Comparison of ENCODE assay signal across 8 mouse cellular contexts in genomic region chr1:39253771-39254170, GRCm38 (mm10).
A peak's percentile ranks its signal among the peaks of the same experiment; 100 is the strongest.
DNase-seq lines count a peak whose midpoint lies in the region; ATAC-seq and TF ChIP-seq lines count a peak whose summit lies in the region.

No protein-coding gene starts in this region.

- peak; percentile 13 for DNase-seq in G1E (ENCODE audit: low spot score)
- DNase-seq in cerebellum, adult 8-10 months, result peak; percentile 17
- DNase-seq in limb, embryonic 10.5 days (ENCODE audit: low spot score), result peak; percentile 37
- DNase-seq in thymus, postnatal 25 days, result peak; percentile 46
- no peak for DNase-seq in frontal cortex, postnatal 25 days (ENCODE audit: low spot score in 2 of 2)
- DNase-seq in neural tube, embryonic 10.5 days (ENCODE audit: extremely low spot score, low spot score), result no peak

- H3K9me3 ChIP-seq in intestine, embryonic 16.5 days (ENCODE audit: control insufficient read depth, low read length), result no peaks in the 10 kb centered on the region
- no peaks in the 10 kb centered on the region for H3K9me3 ChIP-seq in intestine, embryonic 15.5 days
- no peaks in the 10 kb centered on the region for H3K9me3 ChIP-seq in G1E (replicated peaks)
- no peaks in the 10 kb centered on the region for H3K9me3 ChIP-seq in limb, embryonic 10.5 days (replicated peaks)

- TF ChIP-seq CTCF in G1E (IDR thresholded peaks at IDR 0.05; ENCODE audit: low read depth, low read length), result no peak

- no peaks in the 10 kb centered on the region; the same call in 1 of the 2 replicates for H3K27me3 ChIP-seq in intestine, embryonic 16.5 days (replicated peaks; ENCODE audit: control insufficient read depth, insufficient read depth, low read length)
- no peaks in the 10 kb centered on the region for H3K27me3 ChIP-seq in intestine, embryonic 15.5 days (replicated peaks)
- H3K27me3 ChIP-seq in G1E (ENCODE audit: insufficient read depth, low read length), result peaks cover 9% of the 10 kb centered on the region
- no peaks in the 10 kb centered on the region for H3K27me3 ChIP-seq in limb, embryonic 10.5 days (ENCODE audit: low read depth, poor library complexity, severe bottlenecking)

- WGBS in intestine, embryonic 16.5 days, result 81% methylated on average over 4 of the region's 4 CpGs
- 71% methylated on average over 4 of the region's 4 CpGs for WGBS in intestine, embryonic 15.5 days
- 76% methylated on average over 4 of the region's 4 CpGs for WGBS in limb, embryonic 10.5 days

- H3K27ac ChIP-seq in intestine, embryonic 16.5 days (ENCODE audit: low read length), result no peak overlapping the region
- no peak overlapping the region for H3K27ac ChIP-seq in intestine, embryonic 15.5 days
- no peak overlapping the region for H3K27ac ChIP-seq in limb, embryonic 10.5 days

- ATAC-seq in intestine, embryonic 16.5 days, result peak; percentile 28; the same call in 1 of the 2 replicates
- ATAC-seq in intestine, embryonic 15.5 days, result no peak
- no peak for ATAC-seq in G1E (ENCODE audit: extremely low read depth, insufficient number of reproducible peaks, low FRiP score, poor library complexity, severe bottlenecking)

- no peak overlapping the region for H3K4me2 ChIP-seq in intestine, embryonic 16.5 days (ENCODE audit: low read depth, low read length)
- H3K4me2 ChIP-seq in intestine, embryonic 15.5 days (replicated peaks), result no peak overlapping the region

- no peak overlapping the region for H3K9ac ChIP-seq in intestine, embryonic 16.5 days (ENCODE audit: low read depth, low read length)
- H3K9ac ChIP-seq in intestine, embryonic 15.5 days, result no peak overlapping the region

- no peak overlapping the region for H3K4me3 ChIP-seq in intestine, embryonic 16.5 days (ENCODE audit: low read length)
- no peak overlapping the region for H3K4me3 ChIP-seq in intestine, embryonic 15.5 days (replicated peaks)
- H3K4me3 ChIP-seq in G1E (ENCODE audit: low read depth, low read length), result no peak overlapping the region
- no peak overlapping the region for H3K4me3 ChIP-seq in limb, embryonic 10.5 days

- H3K4me1 ChIP-seq in intestine, embryonic 16.5 days (ENCODE audit: control insufficient read depth, insufficient read depth, low read length), result no peaks in the 10 kb centered on the region
- no peaks in the 10 kb centered on the region for H3K4me1 ChIP-seq in intestine, embryonic 15.5 days (replicated peaks)
- no peaks in the 10 kb centered on the region for H3K4me1 ChIP-seq in G1E (ENCODE audit: insufficient read depth, low read depth, low read length)
- H3K4me1 ChIP-seq in limb, embryonic 10.5 days, result peaks cover 6% of the 10 kb centered on the region; the same call in 1 of the 2 replicates

- H3K36me3 ChIP-seq in intestine, embryonic 16.5 days (ENCODE audit: control insufficient read depth, insufficient read depth, low read length), result no peaks in the 10 kb centered on the region
- no peaks in the 10 kb centered on the region for H3K36me3 ChIP-seq in intestine, embryonic 15.5 days
- H3K36me3 ChIP-seq in G1E (replicated peaks), result no peaks in the 10 kb centered on the region
- no peaks in the 10 kb centered on the region for H3K36me3 ChIP-seq in limb, embryonic 10.5 days

Comparison
In these comparisons a context has a peak if more than half of its experiments do, and no peak if none do; other contexts are left out.
1. DNase-seq: peak in G1E (single experiment), cerebellum, adult 8-10 months (single experiment), limb, embryonic 10.5 days (single experiment) and thymus, postnatal 25 days (single experiment); none in frontal cortex, postnatal 25 days (0 of 2) and neural tube, embryonic 10.5 days (single experiment).